Mouse (Mus musculus) right cerebral cortex, adult 18-20 months (tissue): ENCODE results near the gene Dimt1.
"Not testable (repeated sequence)": the region's sequence is repeated elsewhere in the genome, so short reads cannot be mapped to it uniquely, and the experiment has no call there.

Source experiments
- DNase-seq: peaks from one replicate; pipeline ENCODE4 v3.0.0; 2022; ENCODE audit warnings: mixed read lengths

Dimt1 gene

GRCm38 (mm10) chr13:106946594-106947540, at the start of gene Dimt1:
TSS of gene Dimt1 (plus strand) at chr13:106947127.
- peak; percentile 98 for DNase-seq

- DNase-seq, result no peak
Observed at GRCm38 (mm10) chr13:106904637-106905036, 42.3 kb upstream of the Dimt1 start.

GRCm38 (mm10) chr13:106905154-106905553, 41.8 kb upstream of the Dimt1 start:
- not testable (repeated sequence) for DNase-seq

DNA sequence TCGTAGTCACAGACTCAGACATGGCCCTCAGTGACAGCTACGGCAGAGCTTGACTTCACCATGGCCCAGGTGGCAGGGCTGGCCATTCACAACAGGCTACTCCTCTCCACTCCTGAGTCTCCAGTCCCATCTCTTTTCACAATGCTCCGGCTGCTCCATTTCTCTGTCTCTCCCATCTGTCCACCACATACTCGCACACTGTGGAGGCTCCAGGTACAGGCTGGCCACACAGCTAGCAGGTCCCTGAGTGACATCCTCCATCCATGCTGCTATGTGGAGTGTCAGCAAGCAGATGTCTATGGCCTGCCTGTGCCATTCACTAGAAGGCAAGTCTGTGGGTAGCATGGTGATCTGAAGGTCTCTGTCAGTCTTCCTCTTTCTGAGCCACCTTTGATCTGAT, 39.7 kb upstream of the Dimt1 start:
- DNase-seq, result no peak

- no peak for DNase-seq
Observed at GRCm38 (mm10) chr13:106910096-106910495, 36.8 kb upstream of the Dimt1 start.

- DNase-seq, result no peak
Observed at GRCm38 (mm10) chr13:106913125-106913736, 33.7 kb upstream of the Dimt1 start.

DNA sequence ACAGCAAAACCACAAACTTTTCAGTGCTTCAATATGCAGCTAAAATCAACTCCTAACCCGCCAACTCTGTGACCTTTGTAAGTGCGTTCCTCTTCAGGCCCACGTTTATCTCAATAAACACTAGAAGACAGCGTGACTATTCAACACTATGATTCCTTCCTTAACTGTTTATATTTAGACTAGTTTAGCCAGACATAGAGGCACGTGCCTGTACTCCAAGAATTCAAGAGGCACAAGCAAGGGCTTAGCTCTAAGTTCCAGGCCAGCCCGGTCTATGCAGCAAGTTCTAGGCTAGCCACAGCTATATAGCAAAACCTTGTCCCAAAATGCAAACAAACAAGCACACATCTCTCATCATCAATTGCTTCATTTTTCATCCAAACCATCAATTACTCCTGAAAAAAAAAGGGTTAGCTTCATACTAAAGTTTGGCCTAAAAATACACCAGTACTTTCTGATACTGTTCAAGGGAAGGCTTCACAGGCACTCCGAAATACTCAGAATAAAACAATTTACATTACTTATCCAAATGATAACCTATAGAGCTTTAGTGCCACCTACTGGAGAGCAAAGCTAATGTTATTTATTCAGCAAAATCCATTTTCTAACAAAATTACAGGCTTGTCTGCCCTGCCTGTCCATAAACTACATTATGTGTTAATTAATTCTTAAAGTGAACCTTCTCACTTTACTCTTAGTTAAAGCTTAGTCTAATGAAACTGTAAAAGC, 28.4 kb upstream of the Dimt1 start:
- no peak for DNase-seq

DNA sequence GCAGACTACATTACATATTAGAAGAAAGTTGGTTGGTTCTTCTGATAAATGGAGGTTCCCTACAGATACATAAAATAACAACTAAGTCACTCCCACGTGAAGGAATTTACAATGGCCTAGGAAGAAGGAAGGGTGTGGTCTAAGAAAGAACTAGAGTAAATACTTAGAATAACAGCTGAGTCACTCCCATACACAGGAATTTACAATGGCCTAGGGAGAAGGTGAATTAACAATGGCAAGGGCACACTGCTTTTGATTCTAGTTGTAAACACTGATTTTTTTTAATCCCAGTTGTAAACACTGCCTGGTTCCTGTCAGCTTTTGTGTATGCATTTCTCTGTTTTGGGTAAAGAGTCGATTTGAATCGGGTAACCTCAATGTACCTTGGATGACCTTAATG, 21.0 kb upstream of the Dimt1 start:
- DNase-seq, result not testable (repeated sequence)

DNA sequence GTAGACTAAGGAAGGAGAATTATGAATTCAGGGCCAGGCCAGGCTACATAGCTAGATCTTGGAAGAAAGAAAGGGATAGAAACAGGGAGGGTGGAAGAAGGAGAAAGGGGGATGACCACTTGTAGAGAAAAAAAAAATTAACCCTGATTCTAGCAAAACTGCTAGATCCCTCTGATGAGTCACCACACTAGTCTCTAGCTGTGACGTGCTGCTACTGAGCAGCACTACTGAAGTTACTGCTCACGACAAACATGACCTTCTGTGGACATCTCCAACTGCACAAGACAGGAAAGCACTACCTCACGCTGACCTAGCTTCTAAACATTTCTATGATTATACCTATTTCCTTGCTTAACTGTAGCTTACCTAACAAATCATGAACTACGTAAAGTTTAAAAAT, 18.6 kb upstream of the Dimt1 start:
- no peak for DNase-seq

GRCm38 (mm10) chr13:106929201-106929600, 17.7 kb upstream of the Dimt1 start:
- no peak for DNase-seq

DNA sequence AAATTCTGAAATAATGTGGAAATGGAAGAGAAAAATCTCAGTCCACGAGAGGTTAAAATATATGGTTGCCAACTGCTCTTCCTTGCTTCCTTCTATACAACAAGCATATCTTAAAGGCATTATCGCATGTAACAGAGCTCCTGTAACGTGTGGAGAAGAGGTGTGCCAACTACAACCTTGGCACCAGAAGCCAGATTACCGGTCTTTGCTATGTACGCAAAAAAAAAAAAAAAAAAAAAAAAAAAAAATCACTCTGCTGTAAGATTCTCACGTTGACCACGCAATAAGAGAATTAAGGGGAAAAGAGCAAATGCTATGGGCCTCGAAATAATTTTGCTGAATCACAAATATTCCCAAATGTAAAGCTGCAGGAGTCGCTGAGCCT, 11.1 kb upstream of the Dimt1 start:
- DNase-seq, result no peak

DNA sequence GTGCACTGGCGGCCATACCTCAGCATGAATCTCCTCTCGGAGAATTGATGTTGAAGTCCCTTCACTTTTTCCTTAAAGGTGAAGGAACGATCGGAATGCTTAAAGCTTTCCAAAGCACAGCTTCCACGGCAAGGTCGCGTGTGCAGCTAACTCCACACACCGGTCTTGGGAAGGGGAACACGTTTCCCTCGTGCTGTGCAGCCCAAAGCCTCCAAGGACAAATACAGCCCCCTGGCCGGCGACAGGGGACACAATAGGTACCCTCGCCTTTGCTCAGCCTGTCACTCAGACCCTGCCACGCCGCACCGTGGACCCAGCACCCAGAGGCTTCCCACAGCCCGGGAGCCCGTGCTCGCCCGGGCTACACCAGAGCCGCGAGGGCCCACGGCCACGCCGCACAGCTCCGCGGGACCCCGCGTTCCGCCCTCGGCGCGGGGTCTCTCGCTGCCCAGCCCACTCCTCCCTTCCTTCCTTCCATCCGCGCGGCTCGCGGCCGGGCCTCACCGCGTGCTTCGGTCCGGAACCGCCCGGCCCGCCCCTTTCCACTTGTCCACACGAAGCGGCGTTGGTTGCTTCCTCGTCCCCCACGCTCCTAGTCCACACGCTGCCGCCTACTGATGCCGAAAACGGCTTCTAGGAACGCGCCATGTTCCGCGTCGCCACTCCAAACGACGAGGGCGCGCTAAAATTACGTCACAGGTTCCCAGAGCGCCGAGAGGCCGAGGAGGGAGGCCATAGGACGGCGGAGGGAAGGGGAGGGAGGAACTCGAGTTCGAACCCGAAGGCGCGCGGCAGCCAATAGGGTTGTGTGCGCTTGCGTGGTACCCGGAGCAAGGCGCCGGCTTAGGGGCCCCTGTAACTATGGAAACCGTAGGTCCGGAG, 10.4 kb upstream of the Dimt1 start, which contains the start of gene Ipo11:
TSS of gene Ipo11 (minus strand) at position 703 of the 882 bp plus-strand sequence.
- peak; percentile 94 for DNase-seq

- no peak for DNase-seq
Observed at GRCm38 (mm10) chr13:106937138-106937472, 9.8 kb upstream of the Dimt1 start.

DNA sequence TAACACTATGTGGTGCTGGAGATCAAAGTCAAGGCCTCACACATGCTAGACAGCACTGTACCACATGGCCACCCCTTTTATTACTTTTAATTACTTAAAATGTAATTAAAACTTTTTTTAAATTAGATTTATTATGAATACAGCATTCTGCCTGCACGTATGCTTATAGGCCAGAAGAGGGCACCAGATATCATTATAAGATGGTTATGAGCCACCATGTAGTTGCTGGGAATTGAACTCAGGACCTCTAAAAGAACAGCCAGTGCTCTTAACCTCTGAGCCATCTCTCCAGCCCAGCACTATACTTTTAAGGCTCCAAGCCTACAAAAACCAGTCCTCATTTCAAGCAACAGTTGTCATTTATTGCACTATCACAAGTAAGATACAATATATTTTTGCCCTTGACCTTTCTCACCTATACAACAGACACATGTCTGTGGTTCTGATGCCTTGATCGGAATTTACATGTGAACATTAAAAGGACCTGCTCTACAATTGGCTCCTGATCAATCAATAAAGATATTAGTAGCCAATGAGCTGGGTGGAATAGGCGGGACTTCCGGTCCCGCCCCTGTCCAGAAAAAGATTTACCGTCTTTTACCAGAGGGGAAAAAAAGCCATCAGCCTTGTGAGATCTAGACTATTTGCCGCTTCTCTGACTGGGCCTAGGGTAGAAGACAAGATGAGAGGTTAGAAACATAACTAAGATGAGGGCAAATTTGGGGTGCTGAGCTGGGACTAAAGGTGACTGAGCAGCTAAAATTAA, 5.5 kb upstream of the Dimt1 start:
- no peak for DNase-seq

GRCm38 (mm10) chr13:106942721-106943120, 4.2 kb upstream of the Dimt1 start:
- DNase-seq, result no peak

- no peak for DNase-seq
Observed at GRCm38 (mm10) chr13:106945518-106945917, 1.4 kb upstream of the Dimt1 start.

DNA sequence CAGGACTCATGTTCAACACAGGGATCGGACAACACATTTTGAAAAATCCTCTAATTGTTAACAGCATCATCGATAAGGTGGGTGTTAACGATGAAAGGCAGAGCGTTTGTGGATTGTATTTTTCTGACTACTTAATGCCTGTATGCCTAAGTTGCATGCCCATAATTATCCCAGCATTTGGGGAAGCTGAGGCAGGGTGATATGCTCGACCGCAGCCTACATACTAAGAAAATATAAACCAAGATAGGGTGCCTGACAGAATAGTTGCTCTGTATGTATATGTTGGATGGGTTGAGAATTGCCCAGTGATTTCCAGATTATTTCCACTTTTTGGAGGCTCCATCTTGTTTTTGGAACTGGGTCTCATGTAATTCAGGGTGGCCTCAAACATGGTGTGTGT, 656 bp downstream of the Dimt1 start:
- DNase-seq, result no peak

DNA sequence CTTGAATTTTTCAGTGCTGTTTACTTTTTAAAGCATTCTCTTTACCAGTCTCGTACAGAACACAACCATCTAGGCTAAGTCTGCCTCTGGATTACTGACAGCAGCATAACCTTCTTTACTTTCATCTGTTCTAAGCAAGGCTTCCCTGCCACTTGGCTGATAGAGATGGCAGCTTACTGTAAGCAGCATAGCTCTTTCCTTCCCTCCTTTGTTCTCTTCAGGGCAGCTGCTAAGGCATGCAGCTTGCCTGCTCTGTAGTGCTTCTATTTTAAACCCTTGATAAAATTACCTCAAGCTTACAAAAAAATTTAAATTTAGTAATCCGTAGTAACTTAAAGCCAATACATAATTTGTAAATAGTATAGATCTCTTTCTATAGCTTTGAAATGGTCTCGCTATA, 8.0 kb downstream of the Dimt1 start:
- DNase-seq, result no peak

DNA sequence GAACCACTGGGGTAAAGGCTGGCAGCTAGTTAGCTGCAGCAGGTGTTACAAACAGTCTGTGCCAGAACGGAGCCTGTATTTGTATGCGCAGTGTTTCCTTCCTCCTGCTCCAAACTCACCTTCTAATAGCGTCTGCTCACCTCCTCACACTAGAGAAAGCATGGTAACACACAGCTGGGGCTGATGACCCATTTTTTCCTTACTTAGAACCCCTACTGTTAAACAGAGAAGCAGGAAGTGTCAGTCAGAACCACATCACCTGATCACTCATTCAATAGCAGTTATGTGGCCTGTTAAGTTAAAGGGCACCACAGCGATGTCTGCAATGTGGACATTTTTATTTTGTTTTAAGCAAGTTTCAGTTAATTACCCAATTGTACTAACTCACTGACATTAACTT, 10.6 kb downstream of the Dimt1 start:
- DNase-seq, result no peak

DNA sequence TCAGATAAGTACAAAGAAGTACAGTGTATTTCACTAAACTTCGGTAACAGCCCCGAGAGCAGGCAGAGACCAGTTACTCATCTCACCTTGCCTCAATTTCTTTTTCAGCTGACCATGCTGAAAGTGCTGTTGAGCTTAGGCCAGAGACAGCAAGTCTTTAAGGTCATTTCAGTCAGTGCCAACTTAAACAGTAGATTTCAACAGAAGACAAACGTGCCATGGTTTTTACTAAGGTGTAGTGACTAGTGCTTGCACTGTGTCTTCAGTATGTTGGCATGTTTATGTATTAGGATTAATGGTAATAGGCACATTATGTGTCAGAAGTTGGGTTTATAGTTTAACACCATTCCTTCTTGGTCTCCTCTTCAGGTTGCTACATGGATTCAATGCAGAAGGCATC, 11.4 kb downstream of the Dimt1 start:
- DNase-seq, result no peak

GRCm38 (mm10) chr13:106960557-106960956, 13.6 kb downstream of the Dimt1 start:
- DNase-seq, result no peak

- no peak for DNase-seq
Observed at GRCm38 (mm10) chr13:106961496-106961895, 14.6 kb downstream of the Dimt1 start.
